Mouse (Mus musculus): ENCODE data around the gene Ces5a.
A peak's percentile ranks its signal among the peaks of the same experiment; 100 is the strongest.
"Not testable (repeated sequence)": the region's sequence is repeated elsewhere in the genome, so short reads cannot be mapped to it uniquely, and the experiment has no call there.

Ces5a gene

GRCm38 (mm10) chr8:93535730-93536129, at the start of gene Ces5a:
Ces5a (minus strand) TSS chr8:93535830.
- no peak for DNase-seq (ENCODE audit: low spot score)

GRCm38 (mm10) chr8:93572841-93573240, 37.2 kb upstream of the Ces5a start:
- DNase-seq (ENCODE audit: low spot score): no peak

- DNase-seq (ENCODE audit: low spot score): no peak
These were observed 36.5 kb upstream of the Ces5a start for GRCm38 (mm10) chr8:93572095-93572501.

- DNase-seq (ENCODE audit: low spot score): no peak
These were observed 35.8 kb upstream of the Ces5a start for GRCm38 (mm10) chr8:93571369-93571985.

GRCm38 (mm10) chr8:93570186-93570530, 34.5 kb upstream of the Ces5a start:
- no peak for DNase-seq (ENCODE audit: low spot score)

GRCm38 (mm10) chr8:93569311-93570185, 33.9 kb upstream of the Ces5a start:
- DNase-seq (ENCODE audit: low spot score): peak; percentile 40

GRCm38 (mm10) chr8:93568666-93569065, 33.0 kb upstream of the Ces5a start:
- DNase-seq (ENCODE audit: low spot score): no peak

GRCm38 (mm10) chr8:93567086-93567485, 31.5 kb upstream of the Ces5a start:
- DNase-seq (ENCODE audit: low spot score): no peak

GRCm38 (mm10) chr8:93564634-93565033, 29.0 kb upstream of the Ces5a start:
- no peak for DNase-seq (ENCODE audit: low spot score)

GRCm38 (mm10) chr8:93563551-93563950, 27.9 kb upstream of the Ces5a start:
- DNase-seq (ENCODE audit: low spot score): no peak

- DNase-seq (ENCODE audit: low spot score): no peak
These were observed 27.1 kb upstream of the Ces5a start for GRCm38 (mm10) chr8:93562557-93563210.

GRCm38 (mm10) chr8:93561271-93561670, 25.6 kb upstream of the Ces5a start:
- DNase-seq (ENCODE audit: low spot score): no peak

- DNase-seq (ENCODE audit: low spot score): no peak
These were observed 24.1 kb upstream of the Ces5a start for GRCm38 (mm10) chr8:93559696-93560095.

GRCm38 (mm10) chr8:93502634-93503033, 33.0 kb downstream of the Ces5a start:
- no peak for DNase-seq (ENCODE audit: low spot score)

- DNase-seq (ENCODE audit: low spot score): peak; percentile 64
These were observed 36.2 kb downstream of the Ces5a start for GRCm38 (mm10) chr8:93499437-93499836.

GRCm38 (mm10) chr8:93495330-93495729, 40.3 kb downstream of the Ces5a start:
- DNase-seq (ENCODE audit: low spot score): peak; percentile 64

- DNase-seq (ENCODE audit: low spot score): no peak
These were observed 46.9 kb downstream of the Ces5a start for GRCm38 (mm10) chr8:93488743-93489142.

GRCm38 (mm10) chr8:93478211-93478610, 57.4 kb downstream of the Ces5a start:
- no peak for DNase-seq (ENCODE audit: low spot score)

GRCm38 (mm10) chr8:93469733-93470132, 65.9 kb downstream of the Ces5a start:
- DNase-seq (ENCODE audit: low spot score): not testable (repeated sequence)

- no peak for DNase-seq (ENCODE audit: low spot score)
These were observed 81.3 kb downstream of the Ces5a start for GRCm38 (mm10) chr8:93454258-93454877.
